Mouse (Mus musculus) forebrain, embryonic 15.5 days (tissue): ENCODE measurements around the gene Apoa4. TPM values are rescaled to one million over a fixed set of nuclear protein-coding genes. Genes with fewer than 3 reads are reported as not detected.

Experiments
- ATAC-seq: fragments of 200-750 bp; cut with Nextera tagmentation; replicated peaks from 2 replicates; pipeline ENCODE4 v1.8.0; 2017; ENCODE audit warnings: mild to moderate bottlenecking, moderate TSS enrichment, moderate library complexity
- H3K27ac ChIP-seq: fragments of 300-500 bp; sonication (generic); replicated peaks from 2 replicates; pipeline ENCODE4 v1.5.1; 2015; ENCODE audit warnings: mild to moderate bottlenecking, inconsistent platforms
- H3K27me3 ChIP-seq: fragments of 300-500 bp; sonication (generic); 2 replicates; pipeline ENCODE4 v1.6.1; 2015; ENCODE audit warnings: inconsistent platforms
- H3K36me3 ChIP-seq: fragments of 300-500 bp; sonication (generic); 2 replicates; pipeline ENCODE4 v1.6.1; 2015; ENCODE audit warnings: mild to moderate bottlenecking, inconsistent platforms
- H3K4me1 ChIP-seq: fragments of 300-500 bp; sonication (generic); 2 replicates; pipeline ENCODE4 v1.6.1; 2015; ENCODE audit warnings: inconsistent platforms
- H3K4me2 ChIP-seq: fragments of 300-500 bp; sonication (generic); replicated peaks from 2 replicates; pipeline ENCODE4 v1.6.1; 2015; ENCODE audit warnings: mild to moderate bottlenecking, inconsistent platforms
- H3K4me3 ChIP-seq: fragments of 300-500 bp; sonication (generic); 2 replicates; pipeline ENCODE4 v1.5.1; 2015; ENCODE audit warnings: mild to moderate bottlenecking, inconsistent platforms
- H3K9ac ChIP-seq: fragments of 300-500 bp; sonication (generic); replicated peaks from 2 replicates; pipeline ENCODE4 v1.6.1; 2015; ENCODE audit warnings: mild to moderate bottlenecking, inconsistent platforms
- H3K9me3 ChIP-seq: fragments of 300-500 bp; sonication (generic); 2 replicates; pipeline ENCODE4 v1.6.1; 2016; ENCODE audit warnings: inconsistent platforms
- WGBS: fragments of 180-500 bp; shearing (Covaris S2); methylation state at CpG from one replicate; pipeline ENCODE4 v1.1.7; 2015; ENCODE audit warnings: mixed read lengths; 5-methylcytosine and 5-hydroxymethylcytosine counted together
- polyA plus RNA-seq: library from polyadenylated mRNA; unstranded; fragments of >200 nt; fragmentation: Nextera tagmentation; extraction: Ambion mirVana; gene quantifications from 2 replicates; pipeline ENCODE4 v1.2.1, GENCODE M21; 2015

The Apoa4 gene
- not detected in 2 replicates for polyA plus RNA-seq

DNA sequence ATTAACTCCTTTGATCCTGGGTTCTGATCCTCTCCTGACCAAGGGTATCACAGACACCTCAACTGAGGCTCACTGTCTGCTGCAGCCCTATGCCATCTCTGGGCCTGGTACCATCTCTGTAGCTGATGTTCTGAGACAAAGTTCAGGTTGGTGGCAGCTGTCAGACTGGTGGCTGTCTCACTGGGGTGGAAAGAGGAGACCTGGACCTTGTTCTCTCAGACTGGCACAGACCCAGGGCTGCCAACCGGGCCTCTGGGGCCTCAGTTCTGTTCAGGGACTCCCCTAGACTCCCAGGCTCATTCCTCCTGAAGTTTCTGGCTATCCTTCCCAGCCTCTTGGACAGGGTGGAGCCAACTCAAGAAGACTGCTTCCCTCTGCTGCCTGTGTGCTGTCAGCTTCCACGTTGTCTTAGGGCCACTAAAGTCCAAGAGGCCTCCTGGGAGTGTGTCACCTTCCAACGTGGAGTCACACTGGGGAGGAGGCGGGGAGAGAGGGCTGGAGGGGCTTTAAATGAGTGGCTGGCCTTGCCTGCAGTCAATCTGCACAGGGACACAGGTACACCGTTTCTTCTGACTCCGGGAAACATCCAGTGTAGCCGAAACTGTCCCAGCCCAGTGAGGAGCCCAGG, at the start of gene Apoa4:
Gene Apoa4 (plus strand): TSS at position 171 of the 628 bp plus-strand sequence.
- ATAC-seq, result no peak
- H3K4me2 ChIP-seq, result no peak within 1 kb of the TSS
- no peaks in the 10 kb centered on the region for H3K27me3 ChIP-seq
- H3K9me3 ChIP-seq, result no peaks in the 10 kb centered on the region
- no peaks in the 10 kb centered on the region for H3K36me3 ChIP-seq
- H3K4me1 ChIP-seq, result no peaks in the 10 kb centered on the region
- no peak within 1 kb of the TSS for H3K4me3 ChIP-seq
- no peak within 1 kb of the TSS for H3K27ac ChIP-seq
- no peak within 1 kb of the TSS for H3K9ac ChIP-seq
- WGBS, result 67% methylated on average over 7 of the region's 7 CpGs

DNA sequence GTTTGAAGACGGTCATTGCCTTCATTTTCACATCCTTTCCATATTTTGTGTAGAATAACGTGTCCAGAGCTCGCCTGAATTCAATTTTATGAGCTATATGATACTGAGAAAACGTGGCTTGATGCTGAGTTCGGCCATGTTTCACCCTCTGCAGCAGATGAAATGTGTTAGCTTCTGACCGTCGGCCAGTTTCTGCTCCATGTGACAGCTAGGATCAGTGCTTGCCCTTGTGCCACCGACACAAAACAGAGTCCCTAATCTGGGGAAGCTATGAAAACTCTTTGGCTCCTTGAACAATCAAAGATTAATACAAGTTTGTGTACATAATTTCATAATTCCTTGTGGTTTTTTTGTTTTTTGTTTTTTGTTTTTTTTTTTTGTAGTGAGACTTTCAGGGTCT, 49.3 kb upstream of the Apoa4 start:
- no peaks in the 10 kb centered on the region for H3K27me3 ChIP-seq
- 80% methylated on average over 8 of the region's 8 CpGs for WGBS
- H3K27ac ChIP-seq, result no peak overlapping the region
- peaks cover 9% of the 10 kb centered on the region for H3K4me1 ChIP-seq
- no peak overlapping the region for H3K4me3 ChIP-seq
- no peak overlapping the region for H3K4me2 ChIP-seq
- ATAC-seq, result no peak
- peaks cover 4% of the 10 kb centered on the region; the same call in 1 of the 2 replicates for H3K36me3 ChIP-seq
- no peak overlapping the region for H3K9ac ChIP-seq
- H3K9me3 ChIP-seq, result no peaks in the 10 kb centered on the region

DNA sequence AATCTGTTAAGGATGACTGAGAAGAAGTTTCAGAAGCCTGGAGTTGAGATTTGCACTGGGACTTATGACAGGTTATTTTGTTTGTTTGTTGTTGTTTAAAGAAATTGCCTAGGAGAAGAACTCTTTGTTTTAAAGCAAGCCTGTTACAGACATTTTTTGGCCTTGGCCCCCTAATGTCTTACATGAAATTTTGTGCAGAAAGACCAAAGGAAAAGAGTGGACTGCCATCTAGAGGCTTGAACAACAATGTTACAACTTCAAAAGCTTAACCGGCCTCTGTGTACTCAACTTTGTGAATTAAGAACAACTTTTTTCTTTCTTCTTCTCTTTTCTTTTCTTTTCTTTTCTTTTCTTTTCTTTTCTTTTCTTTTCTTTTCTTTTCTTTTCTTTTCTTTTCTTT, 48.9 kb upstream of the Apoa4 start:
- Histone ChIP-seq H3K9ac (no peak overlapping the region), H3K36me3 (peaks cover 4% of the 10 kb centered on the region; the same call in 1 of the 2 replicates), H3K4me2 (no peak overlapping the region), H3K4me3 (no peak overlapping the region), H3K9me3 (no peaks in the 10 kb centered on the region), H3K27ac (no peak overlapping the region), H3K27me3 (no peaks in the 10 kb centered on the region), H3K4me1 (peaks cover 9% of the 10 kb centered on the region)
- ATAC-seq, result no peak
- WGBS, result 31% methylated on average over 1 of the region's 1 CpGs

DNA sequence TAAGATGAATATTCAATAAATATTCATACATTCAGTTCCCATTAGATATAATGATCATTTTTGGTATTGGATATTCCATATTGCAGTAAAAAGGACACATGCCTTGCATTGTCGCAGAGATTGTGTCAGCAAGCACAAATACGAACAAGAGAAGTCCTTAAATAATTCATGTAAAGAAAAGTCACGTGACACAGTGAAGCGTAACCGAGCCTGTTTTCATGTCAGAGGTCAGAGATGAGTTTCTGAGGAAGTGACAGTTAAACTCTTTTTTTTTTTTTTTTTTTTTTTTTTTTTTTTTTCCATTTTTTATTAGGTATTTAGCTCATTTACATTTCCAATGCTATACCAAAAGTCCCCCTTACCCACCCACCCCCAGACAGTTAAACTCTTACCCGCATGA, 47.9 kb upstream of the Apoa4 start:
- no peak overlapping the region for H3K4me2 ChIP-seq
- WGBS, result 90% methylated on average over 6 of the region's 6 CpGs

DNA sequence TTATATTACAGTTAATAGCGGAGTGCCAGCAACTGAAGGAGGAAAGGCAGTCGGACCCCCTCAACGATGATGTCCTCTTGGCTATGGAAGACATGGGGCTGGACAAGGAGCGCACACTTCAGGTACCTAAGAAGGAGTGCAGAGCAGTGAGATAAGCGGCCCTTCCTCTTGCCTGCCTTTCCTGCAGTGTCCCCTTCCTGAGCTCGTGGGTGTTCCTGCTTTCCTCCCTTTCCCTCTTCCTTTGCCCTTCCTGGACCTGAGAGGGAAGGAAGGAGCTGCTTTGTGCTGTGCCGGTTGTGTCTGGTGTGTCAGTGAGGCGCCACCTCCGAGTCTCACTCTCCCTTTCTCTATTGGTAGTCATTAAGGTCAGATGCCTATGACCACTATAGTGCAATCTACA, 45.7 kb upstream of the Apoa4 start:
- no peak overlapping the region for H3K27ac ChIP-seq
- H3K4me3 ChIP-seq, result no peak overlapping the region
- peaks cover 14% of the 10 kb centered on the region for H3K36me3 ChIP-seq
- no peak for ATAC-seq
- no peaks in the 10 kb centered on the region for H3K9me3 ChIP-seq
- no peaks in the 10 kb centered on the region for H3K4me1 ChIP-seq
- H3K27me3 ChIP-seq, result no peaks in the 10 kb centered on the region
- H3K9ac ChIP-seq, result no peak overlapping the region
- no peak overlapping the region for H3K4me2 ChIP-seq
- WGBS, result 89% methylated on average over 9 of the region's 9 CpGs

More for the DNA sequence above, 47.9 kb upstream of the Apoa4 start:
- H3K4me3 ChIP-seq, result no peak overlapping the region
- H3K4me1 ChIP-seq, result peaks cover 9% of the 10 kb centered on the region
- no peak for ATAC-seq
- peaks cover 4% of the 10 kb centered on the region; the same call in 1 of the 2 replicates for H3K36me3 ChIP-seq
- H3K9ac ChIP-seq, result no peak overlapping the region
- no peaks in the 10 kb centered on the region for H3K9me3 ChIP-seq
- H3K27me3 ChIP-seq, result no peaks in the 10 kb centered on the region
- H3K27ac ChIP-seq, result no peak overlapping the region

DNA sequence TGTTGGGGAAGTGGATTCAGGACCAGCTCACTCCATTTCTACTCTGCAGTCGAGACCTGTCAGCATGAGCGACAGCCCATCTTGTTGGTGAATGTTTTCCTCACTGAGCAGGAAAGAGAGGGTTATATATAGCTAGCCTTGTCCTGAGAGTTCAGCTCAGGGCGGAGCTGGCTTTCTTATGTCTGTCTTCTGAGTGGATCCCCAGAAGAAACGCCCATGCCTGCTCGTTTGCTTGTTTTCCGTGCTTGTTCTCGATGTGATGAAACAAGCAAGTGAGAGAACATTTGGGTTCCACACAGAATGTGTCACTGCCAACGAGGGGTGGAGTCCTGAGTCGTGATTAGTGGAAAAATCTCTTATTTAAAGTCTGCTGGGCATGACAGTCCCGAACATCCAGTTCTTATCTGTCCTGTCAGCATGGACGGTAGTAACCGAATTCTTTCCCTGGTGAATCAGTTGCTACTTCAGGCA, 43.8 kb upstream of the Apoa4 start:
- ATAC-seq, result no peak
- H3K4me1 ChIP-seq, result no peaks in the 10 kb centered on the region
- no peaks in the 10 kb centered on the region for H3K9me3 ChIP-seq
- 83% methylated on average over 12 of the region's 12 CpGs for WGBS
- H3K4me2 ChIP-seq, result no peak overlapping the region
- no peak overlapping the region for H3K4me3 ChIP-seq
- no peak overlapping the region for H3K27ac ChIP-seq
- no peak overlapping the region for H3K9ac ChIP-seq
- peaks cover 19% of the 10 kb centered on the region for H3K36me3 ChIP-seq
- H3K27me3 ChIP-seq, result no peaks in the 10 kb centered on the region

DNA sequence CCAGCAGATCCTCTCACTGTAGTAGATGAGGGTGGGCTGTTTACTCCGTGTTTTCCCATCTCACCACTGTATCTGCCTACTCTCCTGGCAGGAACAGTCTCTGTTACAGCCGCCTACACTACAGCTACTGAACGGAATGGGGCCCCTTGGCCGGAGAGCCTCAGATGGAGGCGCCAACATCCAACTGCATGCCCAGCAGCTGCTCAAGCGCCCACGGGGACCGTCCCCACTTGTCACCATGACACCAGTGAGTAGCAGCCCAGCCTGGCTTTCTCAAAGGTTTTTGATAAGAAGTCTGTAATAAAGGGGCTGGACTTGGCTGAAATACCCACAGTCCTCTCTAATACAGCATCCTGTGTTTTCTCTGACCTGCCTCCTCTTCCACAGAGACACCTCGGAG, 42.0 kb upstream of the Apoa4 start:
- Histone ChIP-seq H3K9ac (no peak overlapping the region), H3K4me3 (no peak overlapping the region), H3K4me1 (no peaks in the 10 kb centered on the region), H3K9me3 (no peaks in the 10 kb centered on the region), H3K4me2 (no peak overlapping the region), H3K27me3 (no peaks in the 10 kb centered on the region), H3K36me3 (peaks cover 25% of the 10 kb centered on the region), H3K27ac (no peak overlapping the region)
- WGBS, result 82% methylated on average over 9 of the region's 9 CpGs
- no peak for ATAC-seq

DNA sequence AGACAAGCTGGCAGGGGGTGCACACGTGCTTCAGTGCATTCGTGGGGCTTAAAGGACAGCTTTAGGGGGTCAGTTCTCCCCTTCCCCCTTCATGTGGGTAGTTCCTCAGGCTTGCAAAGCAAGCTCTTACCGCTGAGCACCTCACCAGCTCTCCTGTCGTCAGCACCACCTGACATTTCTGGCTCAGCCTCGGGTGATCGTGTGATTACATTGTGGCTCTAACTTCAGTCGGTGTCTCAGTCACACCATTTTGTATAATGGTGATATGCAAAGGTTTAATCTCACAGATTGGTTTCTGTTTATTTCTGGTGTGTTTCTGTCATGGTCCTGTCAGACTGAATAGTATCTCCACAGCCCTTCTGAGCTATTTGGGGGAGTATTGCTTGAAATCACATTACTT, 41.6 kb upstream of the Apoa4 start:
- H3K27me3 ChIP-seq, result no peaks in the 10 kb centered on the region
- ATAC-seq, result no peak
- peaks cover 25% of the 10 kb centered on the region for H3K36me3 ChIP-seq
- H3K4me3 ChIP-seq, result no peak overlapping the region
- no peak overlapping the region for H3K9ac ChIP-seq
- no peaks in the 10 kb centered on the region for H3K9me3 ChIP-seq
- WGBS, result 81% methylated on average over 7 of the region's 7 CpGs
- no peak overlapping the region for H3K27ac ChIP-seq
- H3K4me2 ChIP-seq, result no peak overlapping the region
- H3K4me1 ChIP-seq, result no peaks in the 10 kb centered on the region

DNA sequence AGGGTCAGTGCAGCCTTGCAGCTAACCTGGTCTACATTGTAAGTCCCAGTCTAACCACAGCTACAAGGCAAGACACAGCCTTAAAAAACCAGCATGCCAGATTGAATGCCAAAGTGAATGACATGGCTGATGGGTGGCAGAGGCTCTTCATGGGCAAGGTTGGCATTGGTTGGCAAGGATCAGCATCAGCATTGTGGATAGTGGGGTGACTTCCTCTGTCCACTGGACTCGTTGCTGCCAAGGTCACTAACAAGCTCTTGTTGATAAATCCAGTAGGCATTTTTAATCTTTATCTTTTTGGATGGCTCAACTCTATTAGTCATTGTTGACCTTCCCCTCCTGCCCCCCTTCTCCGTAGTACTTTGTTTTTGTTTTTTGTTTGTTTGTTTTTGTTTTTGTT, 40.9 kb upstream of the Apoa4 start:
- H3K4me2 ChIP-seq, result no peak overlapping the region
- H3K4me3 ChIP-seq, result no peak overlapping the region
- no peaks in the 10 kb centered on the region for H3K4me1 ChIP-seq
- H3K27ac ChIP-seq, result no peak overlapping the region
- no peak for ATAC-seq
- peaks cover 25% of the 10 kb centered on the region for H3K36me3 ChIP-seq
- H3K9ac ChIP-seq, result no peak overlapping the region
- no peaks in the 10 kb centered on the region for H3K27me3 ChIP-seq
- 96% methylated on average over 2 of the region's 2 CpGs for WGBS
- no peaks in the 10 kb centered on the region for H3K9me3 ChIP-seq

DNA sequence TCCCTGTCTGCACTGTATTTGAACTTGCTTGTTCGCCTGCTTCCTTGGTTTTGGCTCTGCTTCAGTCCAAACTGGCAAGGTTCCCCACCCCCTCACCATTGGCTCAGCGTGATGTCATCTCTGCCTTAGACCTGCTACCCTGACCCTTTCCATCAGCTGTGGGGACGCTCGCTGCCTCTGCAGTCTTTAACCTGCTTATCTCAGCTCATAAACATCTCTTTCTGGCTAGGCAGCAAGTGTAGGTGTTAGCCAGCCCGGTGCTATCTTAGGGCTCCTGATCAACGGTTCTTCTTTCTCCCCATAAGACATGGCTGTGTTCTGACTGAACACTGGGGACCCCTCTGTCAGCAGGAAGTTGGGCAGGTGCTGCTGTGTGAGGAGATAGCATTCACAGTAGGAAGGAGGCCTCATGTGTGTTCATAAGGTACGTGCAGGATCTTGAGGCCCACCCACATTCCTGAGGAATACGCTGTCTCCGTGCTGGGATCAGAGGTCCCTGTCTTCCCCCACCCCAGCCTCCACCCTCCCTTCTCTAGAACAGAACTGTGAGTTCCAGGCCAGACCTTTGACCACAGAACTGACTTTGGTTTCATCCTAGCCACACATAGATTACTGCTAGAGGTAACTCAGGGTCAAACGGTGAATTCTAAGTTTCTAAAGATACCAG, 33.5 kb upstream of the Apoa4 start:
- no peak overlapping the region for H3K9ac ChIP-seq
- no peaks in the 10 kb centered on the region for H3K27me3 ChIP-seq
- WGBS, result 90% methylated on average over 10 of the region's 10 CpGs
- H3K4me2 ChIP-seq, result no peak overlapping the region
- no peak for ATAC-seq
- no peak overlapping the region for H3K4me3 ChIP-seq
- H3K9me3 ChIP-seq, result no peaks in the 10 kb centered on the region
- no peaks in the 10 kb centered on the region for H3K4me1 ChIP-seq
- H3K27ac ChIP-seq, result no peak overlapping the region
- H3K36me3 ChIP-seq, result peaks cover 16% of the 10 kb centered on the region

DNA sequence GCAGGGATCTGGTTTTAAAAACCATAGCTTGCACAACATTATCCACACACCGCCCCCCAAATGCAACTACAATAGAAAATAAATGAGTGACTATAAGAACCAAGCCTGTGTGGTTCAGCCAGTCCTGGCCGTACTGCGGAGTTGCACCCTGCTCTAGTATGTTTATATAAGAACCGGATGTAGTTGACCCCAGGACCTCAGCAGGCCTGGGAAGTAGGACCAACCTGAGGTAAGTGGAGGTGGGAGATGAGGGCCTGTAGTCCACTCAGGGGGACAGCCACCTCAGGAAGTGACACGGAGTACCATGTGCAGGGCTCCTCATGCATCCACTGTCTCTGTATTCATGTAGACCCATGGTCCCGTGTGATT, 33.0 kb upstream of the Apoa4 start:
- WGBS, result 97% methylated on average over 6 of the region's 6 CpGs
- H3K9me3 ChIP-seq, result no peaks in the 10 kb centered on the region

DNA sequence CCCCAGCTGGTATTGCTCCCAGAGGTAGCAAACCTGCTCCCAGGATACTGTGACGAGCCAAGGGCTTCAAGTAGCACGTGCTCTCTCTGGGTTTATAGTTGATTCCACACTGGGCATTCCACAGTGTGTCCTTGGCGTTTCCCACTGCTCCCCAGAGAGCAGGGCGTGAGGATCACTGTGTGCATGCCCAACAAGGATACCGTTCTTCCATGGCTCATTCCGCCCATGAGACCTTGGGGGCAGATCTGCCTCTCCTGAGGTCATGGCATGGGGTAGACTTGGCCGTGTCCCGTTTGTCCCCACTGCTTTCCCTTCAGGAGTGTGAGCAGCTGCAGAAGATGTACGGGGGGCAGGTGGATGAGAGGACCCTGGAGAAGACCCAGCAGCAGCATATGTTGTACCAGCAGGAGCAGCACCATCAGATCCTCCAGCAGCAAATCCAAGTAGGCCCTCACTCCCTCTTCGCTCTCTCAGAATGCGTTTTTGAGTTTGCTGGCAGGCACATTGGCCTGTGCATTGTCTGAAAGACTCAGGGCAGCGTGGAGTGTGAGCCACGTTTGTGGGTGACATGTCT, 32.0 kb upstream of the Apoa4 start:
- Histone ChIP-seq H3K9ac (no peak overlapping the region), H3K4me3 (no peak overlapping the region), H3K9me3 (no peaks in the 10 kb centered on the region), H3K36me3 (peaks cover 19% of the 10 kb centered on the region; the same call in 1 of the 2 replicates), H3K27ac (no peak overlapping the region), H3K4me2 (no peak overlapping the region), H3K4me1 (no peaks in the 10 kb centered on the region), H3K27me3 (no peaks in the 10 kb centered on the region)
- WGBS, result 91% methylated on average over 13 of the region's 13 CpGs
- ATAC-seq, result no peak

More for the DNA sequence above, 33.0 kb upstream of the Apoa4 start:
- peaks cover 17% of the 10 kb centered on the region; the same call in 1 of the 2 replicates for H3K36me3 ChIP-seq
- H3K4me2 ChIP-seq, result no peak overlapping the region
- H3K4me3 ChIP-seq, result no peak overlapping the region
- H3K9ac ChIP-seq, result no peak overlapping the region
- H3K27me3 ChIP-seq, result no peaks in the 10 kb centered on the region
- no peak for ATAC-seq
- H3K4me1 ChIP-seq, result no peaks in the 10 kb centered on the region
- no peak overlapping the region for H3K27ac ChIP-seq
